Mouse (Mus musculus) granulocyte monocyte progenitor cell, adult 5-6 weeks (primary cell): ENCODE measurements around the gene Rrm1. TPM values are rescaled to one million over a fixed set of nuclear protein-coding genes. Genes with fewer than 3 reads are reported as not detected.
A peak's percentile ranks its signal among the peaks of the same experiment; 100 is the strongest.

ENCODE experiments used
- ATAC-seq: replicated peaks from 2 replicates; pipeline ENCODE4 v1.8.0; 2016; ENCODE audit warnings: mild to moderate bottlenecking, moderate TSS enrichment, inconsistent platforms; ENCODE audit not compliant: poor library complexity, severe bottlenecking
- total RNA-seq, 2 experiments: library from RNA; stranded (forward) in 1 of 2; stranded (reverse) in 1 of 2; fragments of 200-712, 200-1000 nt in 1 of 2; fragments of >200 nt in 1 of 2; fragmentation: Nextera tagmentation in 1 of 2; gene quantifications; 2 replicates each; pipeline ENCODE4 v1.2.3; 2014 to 2017

The Rrm1 gene
- total RNA-seq, 2 experiments from 2014 or later = 252 to 642 TPM

DNA sequence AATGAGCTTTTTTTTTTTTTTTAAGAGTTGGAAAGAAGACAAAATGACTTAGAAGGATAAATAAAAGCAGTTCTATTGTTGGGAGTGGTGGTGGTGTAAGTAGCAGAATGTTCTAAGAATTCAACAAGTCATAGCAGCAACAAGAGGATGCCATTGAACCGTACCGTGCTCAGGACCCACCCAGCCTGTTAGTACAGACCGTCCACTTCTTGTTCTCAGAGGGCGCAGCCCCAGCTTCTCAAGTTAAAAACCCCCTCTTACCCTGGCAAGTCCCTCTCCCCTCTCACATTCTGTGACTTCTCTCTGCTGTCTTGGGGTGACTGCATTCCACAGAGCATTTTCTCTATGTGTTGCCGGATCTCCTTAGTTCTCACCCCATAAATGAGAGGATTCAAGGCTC lies 35.1 kb downstream of the Rrm1 start:
- ATAC-seq = no peak

DNA sequence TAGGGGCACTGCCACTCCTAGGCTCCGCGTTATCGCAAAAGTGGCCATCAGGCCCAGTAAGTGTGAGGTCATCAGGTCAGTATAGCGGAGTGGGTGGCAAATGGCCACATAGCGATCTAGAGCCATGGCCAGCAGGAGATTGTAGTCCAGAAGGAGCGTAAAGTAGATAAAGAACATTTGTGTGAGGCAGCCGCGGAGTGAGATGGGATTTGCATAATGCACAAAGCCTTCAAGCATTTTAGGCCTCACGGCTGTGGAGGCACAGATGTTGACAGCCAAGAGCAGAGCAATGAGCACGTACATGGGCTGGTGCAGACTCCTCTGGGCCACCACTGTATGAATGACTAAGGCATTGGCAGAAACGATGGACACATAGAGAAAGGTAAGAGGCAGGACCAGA lies 35.9 kb downstream of the Rrm1 start:
- ATAC-seq = no peak

- no peak for ATAC-seq
Measured at GRCm38 (mm10) chr7:102478425-102478824, 36.9 kb downstream of the Rrm1 start.

GRCm38 (mm10) chr7:102478926-102479325 lies 37.4 kb downstream of the Rrm1 start:
- ATAC-seq = no peak

DNA sequence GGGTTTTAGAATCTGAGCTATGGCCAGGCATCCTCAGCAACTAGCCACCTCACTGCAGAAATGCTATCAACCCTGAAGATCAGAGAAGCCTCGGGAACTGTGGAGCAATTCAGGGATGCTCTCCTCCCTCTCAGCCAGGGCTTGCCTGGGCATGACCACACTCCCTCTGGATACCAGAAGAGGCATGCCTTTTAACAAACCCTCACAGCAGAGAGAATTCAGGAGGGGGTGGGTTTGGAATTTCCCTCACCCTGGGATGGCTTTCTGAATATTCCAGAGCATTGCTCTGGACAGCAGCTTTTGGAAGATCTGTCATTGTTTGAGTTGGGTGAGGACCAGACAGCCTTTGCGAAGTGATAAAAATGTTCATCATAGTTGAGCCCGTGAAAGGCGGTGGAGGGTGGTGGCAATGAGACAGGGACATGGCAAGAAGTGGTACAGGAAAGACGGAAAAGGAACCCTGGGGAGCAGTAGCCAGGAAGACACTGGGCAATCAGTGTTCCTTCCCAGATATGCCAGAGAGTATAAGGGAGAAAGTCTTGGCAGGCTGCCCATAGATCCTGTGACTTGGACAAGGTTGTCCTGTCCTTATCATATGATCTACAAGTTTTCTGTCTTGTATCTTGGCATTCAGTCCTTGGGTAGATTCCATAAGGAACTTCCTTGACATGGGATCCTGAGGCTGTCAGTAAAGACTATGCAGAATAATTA lies 38.0 kb downstream of the Rrm1 start:
- ATAC-seq = no peak

GRCm38 (mm10) chr7:102480821-102481220 lies 39.3 kb downstream of the Rrm1 start:
- ATAC-seq = no peak

- no peak for ATAC-seq
Measured at GRCm38 (mm10) chr7:102481579-102481978, 40.1 kb downstream of the Rrm1 start, which contains the start of gene Olfr543. Gene Olfr543, minus strand, starts transcription at chr7:102481679.

DNA sequence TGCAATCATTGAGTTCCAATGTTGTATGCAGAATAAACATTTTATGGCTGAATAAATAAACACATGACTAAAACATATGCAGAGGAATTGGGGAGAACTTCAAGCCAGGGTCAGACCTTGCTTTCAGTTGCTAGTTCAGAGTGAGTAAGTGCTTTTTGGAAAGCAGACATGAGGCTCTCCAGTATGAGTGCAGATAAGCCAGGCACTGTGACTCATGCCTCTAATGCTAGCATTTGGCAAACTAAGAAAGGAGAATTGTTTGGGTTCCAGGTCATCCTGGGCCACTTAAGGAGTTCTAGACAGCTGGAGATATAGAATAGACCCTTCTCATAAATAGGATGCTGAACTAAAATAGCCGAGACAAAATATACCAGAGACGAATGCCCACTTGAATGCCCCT lies 42.2 kb downstream of the Rrm1 start:
- ATAC-seq = no peak

GRCm38 (mm10) chr7:102484766-102485165 lies 43.3 kb downstream of the Rrm1 start:
- ATAC-seq = peak; percentile 41

- ATAC-seq = no peak
Measured at GRCm38 (mm10) chr7:102486105-102486504, 44.6 kb downstream of the Rrm1 start.

DNA sequence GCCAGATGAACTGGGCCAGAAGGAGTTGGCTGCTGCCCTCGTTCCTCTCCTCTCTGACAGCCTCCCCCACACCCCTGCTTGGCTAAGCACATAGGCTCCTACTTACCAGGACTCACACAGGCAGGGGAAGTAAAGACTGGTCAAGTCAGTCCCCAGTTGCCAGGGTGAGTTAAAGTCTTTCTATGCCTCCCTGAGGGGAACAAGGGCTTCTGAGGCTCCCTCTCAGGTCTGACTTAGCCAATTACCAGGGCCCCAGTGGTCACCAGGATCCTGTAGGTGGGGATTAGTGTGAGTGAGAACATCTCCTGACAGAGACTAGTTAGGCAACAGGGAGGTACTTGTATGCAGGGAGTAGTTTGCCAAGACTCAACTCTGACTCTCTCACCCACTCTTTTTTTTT lies 46.7 kb downstream of the Rrm1 start, which contains the start of gene Olfr544:
Gene Olfr544 (minus strand): TSS at position 153 of the 400 bp plus-strand sequence.
- no peak for ATAC-seq

GRCm38 (mm10) chr7:102494416-102494815 lies 52.9 kb downstream of the Rrm1 start:
- ATAC-seq = peak; percentile 42

GRCm38 (mm10) chr7:102499473-102499872 lies 58.0 kb downstream of the Rrm1 start, which contains the start of gene Olfr545:
Gene Olfr545, minus strand, starts transcription at chr7:102499573.
- no peak for ATAC-seq

DNA sequence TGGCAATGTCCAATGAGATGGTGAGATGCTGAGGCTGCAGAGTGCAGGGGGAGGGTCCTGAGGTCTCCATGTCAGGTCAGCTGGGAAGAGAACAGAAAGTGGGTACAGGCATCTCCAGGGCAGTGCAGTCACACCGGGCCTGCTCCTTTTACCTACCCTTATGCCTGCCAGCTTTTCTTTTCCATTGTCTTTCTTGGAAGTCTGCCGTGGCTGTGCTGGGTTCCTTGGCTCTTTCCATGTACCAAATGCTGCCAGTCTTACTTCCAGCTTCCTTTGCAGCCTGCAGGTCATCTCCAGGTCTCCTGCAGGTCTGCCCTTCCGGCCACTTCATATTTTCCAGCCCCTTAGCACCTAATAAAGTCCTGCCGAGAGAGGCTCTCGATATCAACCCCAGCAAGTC lies 60.5 kb downstream of the Rrm1 start:
- ATAC-seq = no peak

DNA sequence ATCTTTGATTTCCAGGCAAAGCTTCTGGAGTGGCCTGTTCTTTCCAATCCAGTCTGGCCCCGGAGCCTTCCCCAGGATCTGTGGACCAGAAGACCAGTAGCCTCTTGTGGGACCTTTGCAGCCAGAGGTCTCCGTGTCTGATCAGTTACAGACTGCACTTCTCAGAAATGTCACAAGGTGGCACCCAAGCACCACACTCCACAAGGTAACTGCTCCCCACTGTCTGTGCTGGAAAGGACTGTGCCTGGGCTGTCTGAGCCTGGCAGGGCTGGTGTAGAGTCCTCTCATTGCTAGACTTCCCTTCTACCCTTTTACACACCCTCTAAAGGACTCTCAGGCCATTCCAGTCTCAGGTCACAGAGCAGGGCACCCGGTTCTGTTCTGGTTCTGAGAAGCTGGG lies 65.4 kb downstream of the Rrm1 start:
- peak; percentile 94 for ATAC-seq

DNA sequence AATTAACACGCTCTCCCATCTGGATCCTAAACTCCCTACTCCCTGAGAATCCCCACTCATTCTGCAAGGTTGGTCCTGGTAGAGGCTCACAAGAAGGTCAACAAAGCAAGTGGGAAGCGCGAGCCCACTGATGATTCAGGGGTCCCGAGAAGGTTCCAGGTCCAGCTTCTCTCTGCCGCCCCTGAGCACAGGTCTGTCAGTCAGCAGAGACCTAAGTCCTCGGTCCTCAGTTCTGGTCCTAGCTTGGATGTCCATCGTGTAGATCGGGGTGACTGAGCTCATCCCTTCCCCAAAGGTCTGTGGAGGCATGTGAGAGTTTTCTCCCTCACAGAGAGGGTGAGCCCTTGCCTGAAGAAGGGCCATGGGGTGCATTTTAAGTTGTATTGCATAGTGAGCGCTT lies 66.6 kb downstream of the Rrm1 start:
- ATAC-seq = no peak

- ATAC-seq = no peak
Measured at GRCm38 (mm10) chr7:102508666-102509065, 67.2 kb downstream of the Rrm1 start.

- ATAC-seq = no peak
Measured at GRCm38 (mm10) chr7:102509726-102510125, 68.2 kb downstream of the Rrm1 start.

DNA sequence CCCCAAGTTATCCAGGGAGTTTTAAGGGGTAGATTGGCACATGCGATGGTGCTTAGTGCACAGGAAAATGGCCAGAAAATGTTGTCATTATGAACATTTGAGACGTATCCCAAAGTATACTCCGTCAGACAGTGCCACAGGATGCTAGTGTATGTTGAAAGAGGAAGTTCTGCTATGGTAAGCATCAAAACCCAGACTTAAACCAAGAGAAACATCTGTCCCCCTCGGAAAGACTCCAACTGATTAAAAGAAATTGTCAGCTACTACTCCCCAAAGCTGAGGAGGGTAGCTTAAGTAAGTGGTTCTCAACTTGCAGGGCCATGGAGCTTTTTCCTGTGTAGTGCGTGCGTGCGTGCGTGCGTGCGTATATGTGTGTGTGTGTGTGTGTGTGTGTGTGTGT lies 70.4 kb downstream of the Rrm1 start:
- ATAC-seq = peak; percentile 57

- ATAC-seq = peak; percentile 78
Measured at GRCm38 (mm10) chr7:102512814-102513435, 71.4 kb downstream of the Rrm1 start.

- peak; percentile 54 for ATAC-seq
Measured at GRCm38 (mm10) chr7:102514144-102514543, 72.6 kb downstream of the Rrm1 start.
